Mouse (Mus musculus): Measurements from ENCODE around the gene Trappc3. TPM values are rescaled to one million over a fixed set of nuclear protein-coding genes. Genes with fewer than 3 reads are reported as not detected.

The Trappc3 gene
- total RNA-seq, 1 experiment from 2014 or later: 55.7 TPM

DNA sequence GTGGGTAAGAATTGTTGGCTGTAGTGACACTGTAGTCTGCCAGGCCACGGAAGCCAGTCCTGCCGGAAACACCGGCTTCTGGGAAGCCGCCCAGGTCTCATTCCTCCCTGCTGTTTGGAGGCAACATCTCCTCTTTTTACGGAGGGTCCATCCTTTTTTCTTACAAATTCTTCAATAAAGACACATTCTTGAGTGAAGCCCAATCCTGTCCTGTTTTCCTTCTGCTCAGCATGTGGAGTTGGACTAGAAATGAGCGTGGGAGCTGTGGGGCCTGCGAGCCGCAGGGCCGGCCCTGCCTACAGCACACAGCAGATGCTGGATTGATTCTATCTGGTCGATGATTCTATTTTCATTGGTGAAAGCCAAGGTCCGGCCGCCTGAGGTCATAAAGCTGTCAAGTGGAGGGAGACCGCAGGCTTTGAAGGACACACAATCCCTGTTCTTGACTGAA, 13.6 kb downstream of the Trappc3 start:
- ATAC-seq (replicated peaks; ENCODE audit: low read depth, poor library complexity, severe bottlenecking): no peak

DNA sequence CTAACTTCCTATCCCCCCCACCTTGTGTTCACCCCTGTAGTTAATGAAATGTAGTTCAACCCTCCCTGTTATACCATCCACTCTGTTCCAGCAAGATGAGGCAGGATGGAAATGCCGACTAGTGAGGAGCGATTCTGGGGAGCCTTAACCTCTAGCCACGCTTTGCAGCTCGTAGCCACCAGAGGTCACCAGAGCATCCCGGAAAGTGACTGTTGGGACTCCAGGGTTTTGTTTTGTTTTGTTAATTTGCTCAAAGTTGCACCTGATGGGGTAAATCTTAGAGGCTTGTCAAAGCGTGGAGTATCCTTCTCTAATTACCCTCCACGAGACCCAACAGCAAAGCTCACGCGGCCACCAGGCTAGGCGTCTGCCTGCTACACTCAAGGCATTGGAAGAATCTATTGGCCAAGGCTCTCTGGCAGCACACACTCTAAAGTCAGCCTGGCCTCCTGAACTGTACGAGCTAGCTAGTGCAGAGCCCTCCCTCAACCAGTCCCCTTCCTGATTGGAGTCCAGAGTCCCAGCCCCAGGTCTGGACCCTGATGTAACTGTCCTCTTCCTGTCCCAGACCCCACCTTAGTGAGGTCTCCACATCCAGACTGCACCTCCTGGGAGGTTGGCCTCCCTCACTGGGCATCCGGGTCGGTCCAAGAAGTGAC, 15.9 kb downstream of the Trappc3 start:
- peak; percentile 90 for ATAC-seq (replicated peaks; ENCODE audit: low read depth, poor library complexity, severe bottlenecking)

DNA sequence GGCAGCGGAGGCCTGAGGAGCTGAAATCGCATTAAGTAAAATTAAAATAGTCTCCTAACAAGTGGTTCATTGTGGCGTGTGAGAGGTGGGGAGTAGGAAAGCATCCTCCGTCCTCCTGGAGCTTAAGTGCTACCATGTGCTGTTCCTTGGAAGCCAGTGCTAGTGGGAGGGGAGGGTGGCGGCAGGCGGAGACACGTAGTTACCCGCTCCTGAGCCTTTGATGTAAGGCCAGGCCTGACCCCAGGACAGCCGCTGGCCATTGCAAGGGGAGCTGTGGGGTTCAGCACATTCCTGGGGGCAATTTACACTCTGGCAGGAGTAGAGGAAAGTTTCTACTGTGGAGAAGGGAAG, 16.4 kb downstream of the Trappc3 start:
- ATAC-seq (replicated peaks; ENCODE audit: low read depth, poor library complexity, severe bottlenecking): no peak

DNA sequence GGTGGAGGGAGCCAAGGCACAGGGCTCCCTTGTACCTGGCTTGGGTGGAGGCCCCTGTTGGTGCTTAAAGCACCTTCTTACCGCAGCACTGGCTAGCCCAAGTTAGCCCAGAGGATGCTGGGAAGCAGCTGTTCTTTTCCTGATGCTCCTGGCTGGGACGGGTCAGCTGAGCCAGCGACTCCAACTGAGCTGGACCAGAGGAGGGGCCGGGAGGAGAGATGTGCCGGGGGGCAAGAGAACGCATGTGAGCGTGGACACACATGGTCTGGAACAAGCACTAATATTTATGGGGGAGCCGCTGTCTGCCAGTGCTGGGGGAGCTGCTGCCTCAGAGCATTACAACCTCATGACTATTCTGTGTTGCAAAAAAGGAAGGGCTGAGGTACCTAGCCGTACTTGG, 16.8 kb downstream of the Trappc3 start:
- no peak for ATAC-seq (replicated peaks; ENCODE audit: low read depth, poor library complexity, severe bottlenecking)

DNA sequence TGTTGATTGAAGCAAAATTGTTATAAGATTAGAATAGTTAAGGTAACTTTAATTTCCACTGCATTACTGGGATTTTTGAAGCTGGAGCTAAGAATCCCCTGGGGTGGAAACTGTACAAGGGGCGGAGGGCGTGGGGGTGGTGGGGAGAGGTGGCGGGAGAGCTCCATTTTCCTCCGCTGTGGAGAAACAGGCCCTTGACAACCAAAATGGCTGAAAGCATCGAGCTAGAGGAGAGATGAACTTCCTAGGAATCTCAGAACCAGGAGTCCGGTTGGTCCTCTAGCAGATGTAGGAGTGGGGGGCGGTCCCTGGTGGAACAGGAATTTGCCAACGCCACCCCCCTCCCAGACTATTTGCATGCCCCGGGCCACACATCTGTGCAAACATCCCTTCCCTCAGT, 19.6 kb downstream of the Trappc3 start:
- no peak for ATAC-seq (replicated peaks; ENCODE audit: low read depth, poor library complexity, severe bottlenecking)

DNA sequence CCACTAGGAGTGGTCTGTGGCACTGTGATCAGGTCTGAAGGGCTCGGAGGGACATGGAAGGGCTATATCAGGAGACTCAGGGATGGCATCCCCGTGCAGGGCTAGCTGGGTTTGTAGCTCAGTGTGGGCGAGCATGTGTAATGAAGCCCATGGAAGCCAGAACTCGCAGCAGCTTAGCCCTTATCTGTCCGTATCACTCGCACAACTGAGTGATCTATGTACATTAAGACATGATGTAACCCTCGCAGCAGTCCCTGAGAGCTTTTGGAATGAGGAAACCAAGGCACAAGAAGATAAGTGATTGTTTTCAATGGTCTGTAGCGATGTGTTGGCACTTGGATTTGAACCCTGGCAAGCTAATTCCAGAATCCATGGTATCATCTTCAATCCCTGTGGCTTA, 21.5 kb downstream of the Trappc3 start:
- ATAC-seq (replicated peaks; ENCODE audit: low read depth, poor library complexity, severe bottlenecking): no peak

DNA sequence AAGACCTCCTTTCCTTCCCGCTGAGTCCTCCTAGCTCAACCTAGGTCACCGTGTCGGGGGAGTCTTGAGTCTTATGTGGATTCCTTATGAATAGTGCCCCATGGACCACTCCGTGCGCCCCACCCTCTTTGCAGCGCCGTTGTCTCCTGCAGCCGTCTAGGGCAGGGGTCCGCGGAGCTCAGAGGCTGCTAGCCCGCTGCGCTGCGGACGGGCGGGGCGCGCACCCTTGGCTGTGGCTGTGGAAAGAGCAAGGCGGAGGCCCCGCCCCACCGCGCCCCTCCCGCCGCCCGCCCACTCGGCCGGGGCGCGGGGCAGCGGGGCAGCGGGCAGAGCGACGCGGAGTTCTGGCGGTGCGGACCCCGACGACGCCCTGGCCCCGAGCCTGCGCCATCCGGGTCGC, 24.4 kb downstream of the Trappc3 start, which contains the start of gene Col8a2:
Gene Col8a2 (plus strand): TSS at position 302 of the 400 bp plus-strand sequence.
- peak; percentile 36; the same call in 1 of the 2 replicates for ATAC-seq (replicated peaks; ENCODE audit: low read depth, poor library complexity, severe bottlenecking)

DNA sequence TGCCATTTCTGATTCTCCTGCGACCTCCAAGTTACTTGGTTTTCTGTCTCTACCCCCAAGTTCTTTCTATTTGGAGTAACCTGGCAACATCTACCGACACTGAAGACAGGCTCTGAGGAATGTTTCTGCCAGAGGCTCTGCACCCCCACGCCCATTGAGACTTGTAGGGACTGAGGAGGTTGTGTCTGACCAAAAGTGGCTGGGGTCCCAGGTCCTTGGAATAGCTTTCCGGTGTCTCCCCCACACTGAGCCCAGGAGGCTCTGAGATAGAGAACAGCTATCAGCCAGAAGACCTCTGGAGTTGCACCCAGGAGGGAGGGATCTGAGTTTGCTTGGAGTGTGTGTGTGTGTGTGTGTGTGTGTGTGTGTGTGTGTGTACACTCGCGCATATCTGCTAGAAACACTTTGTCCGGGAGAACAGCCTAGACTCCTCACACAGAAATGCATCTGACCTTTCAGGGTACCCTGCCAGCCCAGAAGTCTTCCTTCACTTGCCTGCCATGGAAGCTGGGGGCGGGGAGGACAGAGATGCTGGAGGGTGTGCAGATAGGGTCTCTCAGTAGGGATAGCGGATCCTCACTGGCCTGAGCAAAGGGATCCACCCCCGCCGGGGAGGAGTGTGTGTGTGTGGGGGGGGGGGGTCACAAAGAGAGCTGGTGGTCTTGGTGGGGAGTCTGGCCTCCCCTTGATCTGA, 25.3 kb downstream of the Trappc3 start:
- ATAC-seq (replicated peaks; ENCODE audit: low read depth, poor library complexity, severe bottlenecking): no peak

DNA sequence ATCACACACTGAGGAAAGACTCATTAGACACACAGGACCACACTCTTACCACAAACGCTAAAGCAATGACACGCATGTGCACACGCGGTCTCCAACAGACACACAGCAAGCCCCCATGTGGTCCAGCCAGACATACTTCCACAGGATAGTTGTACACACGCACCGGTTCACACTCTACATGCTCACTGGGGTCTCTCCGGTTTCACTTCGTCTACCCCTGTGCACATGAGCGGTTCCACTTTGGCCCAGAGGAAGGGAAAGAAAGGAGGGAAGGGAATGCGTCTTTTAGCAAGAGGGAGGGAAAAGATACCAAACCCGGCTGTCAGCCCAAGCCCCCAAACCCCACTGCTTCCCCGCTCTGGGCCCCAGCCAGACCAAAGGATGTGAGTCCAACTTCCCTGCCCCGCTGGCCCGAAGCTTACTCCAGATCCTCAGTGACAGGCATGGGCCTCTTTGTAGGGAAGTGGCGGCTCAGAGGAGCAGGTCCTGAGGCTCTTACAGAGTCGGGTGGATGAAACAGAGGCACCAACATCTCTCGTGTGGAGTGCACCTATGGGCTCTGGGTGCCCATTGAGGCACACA, 26.1 kb downstream of the Trappc3 start:
- ATAC-seq (replicated peaks; ENCODE audit: low read depth, poor library complexity, severe bottlenecking): peak; percentile 45

DNA sequence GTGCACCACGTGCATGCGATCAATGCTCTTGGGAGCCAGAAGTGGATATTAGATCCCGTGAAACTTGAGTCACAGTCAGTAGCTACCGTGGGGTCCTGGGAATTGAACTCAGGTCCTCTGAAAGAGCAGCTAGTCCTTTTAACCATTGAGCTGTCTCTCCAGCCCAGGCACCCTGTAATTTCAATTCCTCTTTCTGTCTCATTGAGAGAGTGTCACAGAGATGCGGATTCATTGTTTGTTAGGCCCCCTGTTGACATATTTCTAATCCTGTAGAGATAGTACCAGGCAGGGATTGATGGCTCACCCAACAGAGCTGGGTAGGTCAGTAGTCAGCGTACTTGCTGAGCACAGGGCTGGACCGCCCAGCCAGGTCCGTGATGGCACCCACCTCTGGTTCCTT, 28.2 kb downstream of the Trappc3 start:
- no peak for ATAC-seq (replicated peaks; ENCODE audit: low read depth, poor library complexity, severe bottlenecking)

DNA sequence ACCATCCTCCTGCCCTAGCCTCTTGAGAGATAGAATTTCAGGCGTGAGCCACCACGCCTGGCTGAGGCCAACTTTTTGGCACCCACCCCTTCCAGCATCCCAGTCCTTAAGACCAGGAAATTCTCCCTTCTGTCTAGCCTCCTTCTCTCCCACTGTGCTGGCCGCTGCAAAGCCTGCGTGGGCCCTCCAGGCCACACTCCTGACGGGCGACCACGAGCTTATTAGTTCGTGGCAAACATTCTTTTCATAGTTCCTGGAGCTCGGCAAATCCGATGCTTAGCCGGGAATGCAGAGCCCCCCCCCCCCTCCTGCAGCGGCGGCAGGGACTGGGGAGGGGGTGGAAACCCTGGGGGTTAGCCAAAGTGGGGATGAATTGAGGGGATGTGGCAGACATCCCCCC, 29.1 kb downstream of the Trappc3 start:
- no peak for ATAC-seq (replicated peaks; ENCODE audit: low read depth, poor library complexity, severe bottlenecking)

DNA sequence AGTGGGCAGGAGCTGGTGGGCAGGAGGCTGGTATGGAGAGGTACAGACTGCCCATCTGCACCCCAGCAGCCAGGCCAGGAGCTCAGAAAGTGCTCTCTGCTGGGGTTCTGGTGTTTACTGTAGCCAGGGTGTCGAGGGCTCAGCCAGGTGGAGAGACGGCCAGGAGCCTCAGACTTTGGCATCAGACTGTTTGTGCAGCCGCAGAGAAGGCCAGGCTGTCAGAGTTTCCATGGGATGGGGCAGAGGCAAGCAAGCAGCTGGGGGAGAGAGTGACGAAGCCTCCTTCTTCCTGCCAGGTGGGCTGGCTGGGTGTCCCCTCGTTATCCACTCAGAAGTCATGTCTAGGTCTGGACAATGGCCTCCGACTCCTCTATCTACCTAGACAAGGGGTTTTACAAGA, 33.0 kb downstream of the Trappc3 start:
- no peak for ATAC-seq (replicated peaks; ENCODE audit: low read depth, poor library complexity, severe bottlenecking)

DNA sequence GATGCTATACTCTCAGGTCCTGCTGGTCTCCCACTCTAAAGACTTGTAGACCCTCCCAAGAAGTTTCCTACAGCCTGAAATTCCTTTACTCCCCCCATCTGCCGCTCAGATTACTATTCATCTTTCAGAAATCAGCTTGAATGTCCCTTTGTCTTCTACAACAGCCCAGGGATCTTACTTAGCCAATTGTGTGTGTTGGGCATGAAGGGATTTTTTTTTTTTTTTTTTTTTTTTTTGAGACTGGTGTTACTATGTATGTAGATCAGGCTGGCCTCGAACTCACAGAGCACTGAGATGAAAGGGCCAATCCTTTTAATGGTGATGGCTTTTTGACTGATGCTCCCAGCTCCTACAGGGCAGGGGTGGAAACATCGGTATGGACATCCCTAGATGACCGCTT, 33.8 kb downstream of the Trappc3 start:
- ATAC-seq (replicated peaks; ENCODE audit: low read depth, poor library complexity, severe bottlenecking): no peak

DNA sequence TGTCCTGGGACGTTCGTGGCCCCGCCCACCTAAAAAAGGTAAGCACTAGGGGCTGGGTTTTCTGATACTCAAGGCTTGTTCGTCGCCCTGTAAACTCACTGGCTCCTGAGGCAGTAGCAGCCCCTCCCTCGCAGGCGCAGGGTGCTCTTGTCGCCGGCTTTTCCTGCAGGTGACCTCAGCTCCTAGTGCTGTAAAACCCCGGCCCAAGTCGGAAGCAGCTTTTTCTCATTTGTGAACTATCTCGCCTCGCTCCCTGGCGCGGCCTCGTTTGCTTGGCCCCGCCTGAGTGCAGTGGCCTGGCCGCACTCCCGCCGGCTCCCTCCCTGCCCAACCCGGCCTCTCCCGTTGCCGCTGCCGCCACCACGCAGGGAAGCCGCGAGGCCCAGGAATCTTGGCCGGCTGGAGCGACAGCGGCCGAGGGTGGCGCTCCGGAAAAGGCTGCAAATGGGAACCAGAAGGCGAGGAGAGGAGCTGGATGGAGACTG, 34.5 kb downstream of the Trappc3 start:
- ATAC-seq (replicated peaks; ENCODE audit: low read depth, poor library complexity, severe bottlenecking): peak; percentile 22

DNA sequence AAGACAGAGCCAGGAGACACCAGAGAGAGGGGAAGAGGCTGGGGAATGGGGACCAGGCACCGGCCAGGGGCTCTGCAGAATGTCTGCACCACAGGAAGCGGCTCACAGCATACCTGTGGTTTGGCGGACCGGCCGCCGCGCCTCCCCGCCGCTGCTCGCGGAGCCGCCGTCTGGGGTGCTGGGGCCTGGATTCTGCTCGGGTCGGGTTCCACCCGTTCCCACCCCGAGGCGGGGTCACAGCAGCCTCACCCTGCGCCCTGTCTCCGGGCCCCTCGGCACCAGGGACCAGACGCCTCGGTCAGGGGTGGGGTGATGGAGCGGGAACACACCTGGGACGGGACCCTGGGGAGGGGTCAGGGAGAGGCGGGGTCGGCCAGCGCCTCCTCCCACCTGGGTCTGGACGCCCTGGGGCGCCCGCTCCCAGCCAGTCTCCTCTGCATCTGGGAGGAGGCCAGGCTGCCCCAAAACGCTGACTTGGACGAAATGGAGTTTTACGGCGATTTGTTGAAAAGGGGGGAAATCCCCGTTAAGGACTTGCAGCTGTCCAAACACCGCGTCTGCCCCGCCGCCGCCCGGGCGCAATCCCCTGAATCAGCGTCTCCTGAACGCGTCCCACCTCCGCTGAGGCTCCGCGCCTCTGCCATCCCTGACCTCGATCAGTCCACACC, 38.9 kb downstream of the Trappc3 start:
- peak; percentile 5; the same call in 1 of the 2 replicates for ATAC-seq (replicated peaks; ENCODE audit: low read depth, poor library complexity, severe bottlenecking)

DNA sequence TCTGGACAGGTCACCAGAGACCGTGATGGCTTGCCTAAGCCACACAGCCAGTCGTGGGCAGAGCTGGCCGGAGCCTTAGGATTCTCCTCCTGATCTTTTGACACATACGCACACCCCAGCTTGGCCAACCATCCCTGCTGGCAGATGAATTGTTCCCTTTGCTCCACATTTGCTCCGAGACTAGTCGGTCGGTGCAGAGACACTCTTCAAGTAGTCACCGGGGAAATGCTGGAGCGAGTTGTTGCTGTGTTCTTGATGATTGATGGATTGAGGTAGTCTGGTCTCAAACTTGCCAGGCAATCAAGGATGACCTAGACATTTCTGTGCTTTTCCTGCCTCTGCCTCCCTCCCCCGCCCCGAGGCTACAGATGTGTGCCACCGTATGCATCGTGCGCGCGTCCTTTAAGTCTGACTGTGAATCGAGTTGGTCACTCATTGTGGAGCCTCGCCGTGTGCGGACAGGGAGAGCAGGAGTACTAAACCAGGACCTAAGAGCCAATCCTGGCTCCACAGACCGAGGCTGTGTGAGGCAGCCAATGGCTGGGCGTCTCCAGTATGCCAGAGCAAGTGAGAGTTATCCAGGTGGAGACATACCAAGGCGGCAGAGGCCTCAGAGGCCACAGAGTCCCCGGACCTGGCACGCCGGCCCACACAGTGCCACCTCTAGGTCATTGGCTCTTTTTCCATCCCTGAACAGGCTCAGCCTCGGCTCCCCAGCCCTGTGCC, 39.6 kb downstream of the Trappc3 start:
- no peak for ATAC-seq (replicated peaks; ENCODE audit: low read depth, poor library complexity, severe bottlenecking)

DNA sequence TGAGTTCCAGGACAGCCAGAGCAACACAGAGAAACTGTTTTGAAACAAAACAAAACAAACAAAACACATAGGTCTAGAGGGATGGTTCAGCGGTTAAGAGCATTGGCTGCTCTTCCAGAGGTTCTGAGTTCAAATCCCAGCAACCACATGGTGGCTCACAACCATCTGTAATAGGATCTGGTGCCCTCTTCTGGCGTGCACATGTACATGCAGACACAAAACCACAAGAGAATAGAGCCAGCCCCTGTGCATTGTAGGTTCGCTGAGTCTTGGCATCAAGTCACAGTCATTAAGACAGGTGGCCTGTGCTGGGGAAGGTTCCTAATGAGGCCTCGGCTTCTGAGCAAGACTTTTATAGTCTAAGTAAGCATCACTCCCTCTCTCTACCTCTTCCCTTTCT, 41.8 kb downstream of the Trappc3 start:
- ATAC-seq (replicated peaks; ENCODE audit: low read depth, poor library complexity, severe bottlenecking): no peak

DNA sequence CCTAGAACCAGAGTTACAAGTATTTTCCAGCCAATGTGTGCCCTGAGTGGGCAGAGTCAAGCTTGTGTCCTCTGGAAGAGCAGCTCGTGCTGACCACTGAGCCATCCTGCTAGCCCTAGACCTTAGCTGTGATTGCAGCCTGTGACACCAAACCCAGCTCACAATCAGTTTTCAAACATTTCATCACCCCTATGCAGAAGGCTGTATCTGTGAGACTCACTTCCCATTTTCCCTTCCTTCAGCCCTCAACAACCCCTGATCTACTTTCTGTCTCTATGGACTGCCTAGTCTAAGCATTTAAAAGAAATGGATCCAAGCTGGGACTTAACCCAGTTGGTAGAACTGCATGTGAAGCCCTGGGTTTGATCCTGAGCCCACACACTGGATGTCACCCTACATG, 43.3 kb downstream of the Trappc3 start:
- no peak for ATAC-seq (replicated peaks; ENCODE audit: low read depth, poor library complexity, severe bottlenecking)

DNA sequence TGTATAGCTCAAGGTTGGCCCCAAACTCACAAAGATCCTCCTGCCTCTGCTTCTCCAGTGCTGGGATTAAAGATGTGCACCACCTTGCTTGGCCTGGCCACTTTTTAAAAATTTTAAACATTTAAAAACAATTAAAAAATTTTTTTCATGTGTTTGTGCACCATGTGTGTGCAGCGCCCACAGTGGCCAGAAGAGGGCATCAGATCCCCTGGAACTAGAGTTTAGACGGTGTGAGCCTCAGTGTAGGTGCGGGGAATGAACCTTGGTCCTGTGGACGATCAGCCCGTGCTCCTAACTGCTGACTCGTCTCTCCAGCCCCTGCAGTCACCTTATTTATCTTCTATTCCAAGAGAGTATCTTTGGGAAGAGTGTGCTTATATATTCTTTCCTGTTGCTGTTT, 43.9 kb downstream of the Trappc3 start:
- ATAC-seq (replicated peaks; ENCODE audit: low read depth, poor library complexity, severe bottlenecking): no peak

DNA sequence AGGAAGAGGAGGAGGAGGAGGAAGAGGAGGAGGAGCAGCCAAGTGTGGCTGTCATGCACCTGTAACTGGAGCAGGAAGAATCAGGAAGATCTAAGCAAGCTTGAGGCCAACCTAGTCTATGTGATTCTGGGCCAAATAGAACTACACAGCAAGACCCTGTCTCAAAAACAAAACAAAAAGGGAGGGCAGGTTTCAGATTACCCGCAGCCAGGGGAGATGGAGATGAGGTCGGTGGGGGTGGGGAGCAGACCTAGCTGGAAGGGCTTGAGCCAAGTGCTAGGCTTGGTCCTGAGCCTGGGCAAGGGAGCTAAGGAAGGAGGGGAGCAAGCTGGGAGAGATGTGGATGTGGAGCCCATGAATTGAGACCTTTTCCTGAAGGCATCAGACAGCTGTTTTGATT, 44.7 kb downstream of the Trappc3 start:
- ATAC-seq (replicated peaks; ENCODE audit: low read depth, poor library complexity, severe bottlenecking): no peak

All from common myeloid progenitor, adult 5-6 weeks (primary cell).